Mouse (Mus musculus) left cerebral cortex, postnatal 25 days (tissue): ENCODE data around the gene Abhd17c. TPM values are rescaled to one million over a fixed set of nuclear protein-coding genes. Genes with fewer than 3 reads are reported as not detected.
A peak's percentile ranks its signal among the peaks of the same experiment; 100 is the strongest.
"Not testable (repeated sequence)": the region's sequence is repeated elsewhere in the genome, so short reads cannot be mapped to it uniquely, and the experiment has no call there.

ENCODE experiments used
- DNase-seq, 2 experiments: peaks; one replicate each; pipeline ENCODE4 v3.0.0; 2022; ENCODE audit warnings: low spot score in 2 of 2, mixed read lengths in 1 of 2
- intact Hi-C: fragments of 180-260 bp; cut with DNase I; formaldehyde crosslinking; loops from one replicate; pipeline ENCODE4 v1.15.1; 2025
- total RNA-seq, 2 experiments: library from RNA; stranded (reverse); gene quantifications; 2 replicates each; pipeline ENCODE4 v1.2.3; 2021

The Abhd17c gene
- 10 to 100 TPM; 36.9 to 37.9 TPM for total RNA-seq

- DNase-seq, result peak; percentile 48 to 55
- intact Hi-C loops, result loop anchor here (5.0 kb wide), 2 partner anchors 64 to 121 kb away; partner anchors contain the start of gene Cemip
Observed at GRCm38 (mm10) chr7:84151001-84151959, at the start of gene Abhd17c. TSS of gene Abhd17c (minus strand) at chr7:84151893.

- intact Hi-C loops, result no loop called here
Observed at GRCm38 (mm10) chr7:84197208-84197860, 45.6 kb upstream of the Abhd17c start.

GRCm38 (mm10) chr7:84196221-84196620, 44.5 kb upstream of the Abhd17c start:
- intact Hi-C loops, result no loop called here
- DNase-seq, result no peak

More at GRCm38 (mm10) chr7:84197208-84197860, 45.6 kb upstream of the Abhd17c start:
- DNase-seq, result no peak

- intact Hi-C loops, result no loop called here
- DNase-seq, result no peak
Observed at GRCm38 (mm10) chr7:84192256-84192655, 40.6 kb upstream of the Abhd17c start.

GRCm38 (mm10) chr7:84191476-84191875, 39.8 kb upstream of the Abhd17c start:
- DNase-seq, result no peak
- intact Hi-C loops, result no loop called here

GRCm38 (mm10) chr7:84188196-84188595, 36.5 kb upstream of the Abhd17c start:
- intact Hi-C loops, result no loop called here
- no peak for DNase-seq

- intact Hi-C loops, result no loop called here
Observed at GRCm38 (mm10) chr7:84185196-84185595, 33.5 kb upstream of the Abhd17c start.

GRCm38 (mm10) chr7:84184703-84185102, 33.0 kb upstream of the Abhd17c start:
- intact Hi-C loops, result no loop called here
- DNase-seq, result no peak

More at GRCm38 (mm10) chr7:84185196-84185595, 33.5 kb upstream of the Abhd17c start:
- DNase-seq, result no peak

GRCm38 (mm10) chr7:84178809-84179208, 27.1 kb upstream of the Abhd17c start:
- intact Hi-C loops, result not testable (repeated sequence)

GRCm38 (mm10) chr7:84174655-84175448, 23.2 kb upstream of the Abhd17c start:
- DNase-seq, result peak; percentile 59 to 94
- intact Hi-C loops, result loop anchor here (2.0 kb wide), 1 partner anchor 22 kb away; no protein-coding TSS in a partner anchor

More at GRCm38 (mm10) chr7:84178809-84179208, 27.1 kb upstream of the Abhd17c start:
- not testable (repeated sequence) for DNase-seq

- intact Hi-C loops, result no loop called here
- DNase-seq, result no peak
Observed at GRCm38 (mm10) chr7:84173394-84173793, 21.7 kb upstream of the Abhd17c start.

GRCm38 (mm10) chr7:84171177-84171787, 19.6 kb upstream of the Abhd17c start:
- intact Hi-C loops, result no loop called here
- no peak for DNase-seq

GRCm38 (mm10) chr7:84168355-84168754, 16.7 kb upstream of the Abhd17c start:
- no peak for DNase-seq
- intact Hi-C loops, result no loop called here

- no peak for DNase-seq
- intact Hi-C loops, result no loop called here
Observed at GRCm38 (mm10) chr7:84166721-84167419, 15.2 kb upstream of the Abhd17c start.

GRCm38 (mm10) chr7:84166007-84166406, 14.3 kb upstream of the Abhd17c start:
- no peak for DNase-seq
- intact Hi-C loops, result no loop called here

- DNase-seq, result no peak
- intact Hi-C loops, result no loop called here
Observed at GRCm38 (mm10) chr7:84165288-84165687, 13.6 kb upstream of the Abhd17c start.

GRCm38 (mm10) chr7:84164880-84165279, 13.2 kb upstream of the Abhd17c start:
- intact Hi-C loops, result no loop called here
- DNase-seq, result no peak

- intact Hi-C loops, result no loop called here
- DNase-seq, result no peak
Observed at GRCm38 (mm10) chr7:84164419-84164818, 12.7 kb upstream of the Abhd17c start.

- no peak for DNase-seq
- intact Hi-C loops, result no loop called here
Observed at GRCm38 (mm10) chr7:84163585-84163984, 11.9 kb upstream of the Abhd17c start.
